Mouse (Mus musculus) cerebellum, adult 11-12 months (tissue): Measurements from ENCODE around the gene Catsperd.
"Not testable (repeated sequence)": the region's sequence is repeated elsewhere in the genome, so short reads cannot be mapped to it uniquely, and the experiment has no call there.

Experiments
- DNase-seq: peaks from one replicate; pipeline ENCODE4 v3.0.0; 2022

Gene Catsperd

DNA sequence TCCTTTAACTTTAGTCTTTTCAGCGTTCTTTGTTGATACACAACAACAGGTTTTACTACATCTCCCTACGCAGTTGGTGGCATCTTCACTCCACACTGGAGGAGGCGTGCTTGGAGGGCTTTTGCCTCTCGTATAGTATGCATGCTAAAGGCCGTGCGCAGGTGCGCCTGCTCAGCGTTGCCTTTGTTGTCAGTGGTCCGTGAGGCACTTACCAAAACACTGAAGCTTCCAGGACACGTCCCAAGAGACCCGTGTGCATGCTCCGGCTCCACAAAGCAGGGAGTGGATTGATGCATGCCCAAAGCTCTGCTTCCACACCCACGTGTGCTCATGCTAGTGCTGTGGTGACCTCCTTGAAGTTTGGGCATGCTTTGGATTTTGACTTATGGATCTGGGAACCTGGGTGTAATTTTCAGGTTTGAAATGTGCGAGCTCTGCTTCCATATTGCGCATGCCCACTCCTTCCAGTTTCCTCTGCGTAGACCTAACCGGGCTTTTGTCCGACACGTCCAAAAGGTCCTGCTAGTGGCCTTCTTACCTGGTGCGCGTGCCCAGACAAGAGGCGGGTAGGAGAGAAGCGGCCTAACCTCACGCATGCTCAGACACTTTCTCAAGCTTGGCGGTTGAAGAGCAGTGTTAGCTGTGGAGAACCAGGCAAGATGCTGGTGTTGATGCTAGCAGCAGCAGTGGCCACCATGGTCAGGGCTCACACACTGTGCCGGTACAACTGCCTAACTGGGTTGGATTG is at the start of gene Catsperd:
Catsperd (plus strand) TSS at position 614 of the 748 bp plus-strand sequence.
- peak; percentile 72 for DNase-seq

DNA sequence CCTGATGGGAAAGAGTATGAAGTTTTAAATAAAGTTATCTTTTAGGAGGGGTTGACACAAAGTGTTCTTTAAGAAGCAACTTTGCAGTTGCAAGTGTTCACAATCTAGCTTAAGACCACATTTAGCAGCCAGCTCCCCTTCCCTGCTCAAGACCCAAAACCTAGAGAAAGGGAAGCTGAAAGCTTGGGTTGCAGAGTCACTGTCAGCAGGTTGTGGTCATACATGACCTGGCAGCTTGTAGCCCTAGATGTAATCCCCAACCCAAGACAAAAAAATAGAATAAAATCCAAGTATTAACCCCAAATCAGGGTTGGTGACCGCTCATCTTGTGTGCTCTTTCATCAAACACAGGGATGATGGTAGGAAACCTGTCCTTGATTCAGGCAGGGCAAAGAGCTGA is 44.9 kb upstream of the Catsperd start:
- DNase-seq = no peak

GRCm38 (mm10) chr17:56583611-56584256 is 44.2 kb upstream of the Catsperd start:
- peak; percentile 80 for DNase-seq

- DNase-seq = peak; percentile 100
Observed at GRCm38 (mm10) chr17:56584257-56585130, 43.4 kb upstream of the Catsperd start, which contains the start of the genes Safb2 and Safb. TSS of gene Safb2 (minus strand) at chr17:56584585. TSS of gene Safb (plus strand) at chr17:56584825.

DNA sequence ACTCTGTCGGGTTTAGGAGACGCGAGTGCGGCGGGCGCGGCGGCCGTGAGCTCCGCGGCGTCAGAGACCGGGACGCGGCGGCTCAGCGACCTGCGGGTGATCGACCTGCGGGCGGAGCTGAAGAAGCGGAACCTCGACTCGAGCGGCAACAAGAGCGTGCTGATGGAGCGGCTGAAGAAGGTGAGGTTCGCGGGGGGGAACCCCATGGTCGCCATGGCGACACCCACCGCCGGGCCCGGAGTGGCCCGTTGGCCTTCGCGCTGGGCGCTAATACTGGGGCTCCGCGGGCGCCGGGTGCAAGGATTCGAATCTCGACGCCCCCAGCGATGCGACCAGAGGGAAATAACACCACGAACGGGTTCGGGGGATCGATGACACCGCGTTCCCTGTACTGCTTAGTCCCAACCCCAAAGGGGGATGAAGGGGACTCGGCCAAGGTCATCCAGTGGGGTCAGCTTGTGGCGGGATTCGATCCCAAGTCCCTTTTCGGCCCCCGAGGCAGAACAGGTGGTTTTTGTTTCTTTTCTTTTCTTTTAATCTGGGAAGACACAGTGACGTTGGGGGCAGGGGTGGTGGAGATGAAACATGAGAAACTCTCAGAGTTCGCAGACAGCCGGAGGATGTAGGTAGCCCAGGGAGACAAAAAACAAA is 42.6 kb upstream of the Catsperd start:
- no peak for DNase-seq

- no peak for DNase-seq
Observed at GRCm38 (mm10) chr17:56587773-56588172, 40.2 kb upstream of the Catsperd start.

GRCm38 (mm10) chr17:56588921-56589320 is 39.0 kb upstream of the Catsperd start:
- no peak for DNase-seq

GRCm38 (mm10) chr17:56592553-56592952 is 35.4 kb upstream of the Catsperd start:
- DNase-seq = no peak

DNA sequence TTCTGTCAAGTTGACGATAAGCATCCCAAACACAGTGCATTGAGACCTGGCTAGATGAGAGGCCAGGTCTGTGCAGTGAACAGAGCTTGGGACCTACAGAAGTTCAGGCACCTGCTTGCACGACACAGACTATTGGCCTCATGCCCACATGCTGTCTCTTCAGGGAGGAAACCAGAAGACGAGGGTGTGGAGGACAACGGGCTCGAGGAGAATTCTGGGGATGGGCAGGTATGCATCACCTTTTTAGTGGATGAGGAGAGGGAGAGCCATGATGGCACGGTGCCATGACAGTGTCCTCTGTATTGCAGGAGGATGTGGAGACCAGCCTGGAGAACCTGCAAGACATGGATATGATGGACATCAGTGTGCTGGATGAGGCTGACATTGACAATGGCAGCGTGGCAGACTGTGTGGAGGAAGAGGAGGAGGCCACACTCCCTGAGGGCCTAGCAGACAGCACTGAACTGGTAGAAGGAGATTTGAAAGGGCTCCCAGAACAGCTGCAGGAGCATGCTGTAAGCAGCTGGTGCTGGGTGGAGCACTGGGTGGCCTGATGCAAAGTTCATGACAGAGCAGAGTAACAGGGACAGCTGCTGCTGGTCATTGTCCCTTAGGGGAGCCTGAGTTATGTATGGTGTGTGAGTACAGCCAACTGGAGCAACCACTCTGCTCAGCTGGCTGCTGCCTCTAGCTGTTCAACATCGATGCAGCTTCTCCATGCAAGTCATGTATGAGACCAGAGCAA is 34.2 kb upstream of the Catsperd start:
- peak; percentile 43 for DNase-seq

- peak; percentile 57 for DNase-seq
Observed at GRCm38 (mm10) chr17:56603186-56604069, 24.5 kb upstream of the Catsperd start.

GRCm38 (mm10) chr17:56604070-56604380 is 23.9 kb upstream of the Catsperd start:
- DNase-seq = no peak

GRCm38 (mm10) chr17:56604422-56604821 is 23.5 kb upstream of the Catsperd start:
- no peak for DNase-seq

DNA sequence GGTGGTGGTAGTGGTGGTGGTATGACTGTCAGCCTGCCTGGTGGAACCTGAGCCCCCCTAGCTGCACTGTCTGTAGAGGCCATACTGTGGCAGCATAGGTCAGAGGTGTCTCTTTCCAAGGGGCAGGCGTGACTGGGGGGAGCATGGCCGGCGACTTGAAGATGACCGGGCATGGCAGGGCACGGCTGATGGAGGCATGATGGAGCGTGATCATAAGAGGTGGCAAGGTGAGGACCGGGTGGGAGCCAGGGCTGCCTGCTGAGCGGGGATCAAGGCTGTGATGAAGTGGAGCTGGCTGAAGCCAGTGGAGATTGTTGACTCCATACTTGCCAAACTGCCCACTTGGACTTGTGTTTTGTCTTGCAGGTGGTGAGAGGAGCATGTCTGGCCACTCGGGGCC is 22.5 kb upstream of the Catsperd start:
- no peak for DNase-seq

GRCm38 (mm10) chr17:56607521-56608062 is 20.4 kb upstream of the Catsperd start:
- DNase-seq = peak; percentile 51

DNA sequence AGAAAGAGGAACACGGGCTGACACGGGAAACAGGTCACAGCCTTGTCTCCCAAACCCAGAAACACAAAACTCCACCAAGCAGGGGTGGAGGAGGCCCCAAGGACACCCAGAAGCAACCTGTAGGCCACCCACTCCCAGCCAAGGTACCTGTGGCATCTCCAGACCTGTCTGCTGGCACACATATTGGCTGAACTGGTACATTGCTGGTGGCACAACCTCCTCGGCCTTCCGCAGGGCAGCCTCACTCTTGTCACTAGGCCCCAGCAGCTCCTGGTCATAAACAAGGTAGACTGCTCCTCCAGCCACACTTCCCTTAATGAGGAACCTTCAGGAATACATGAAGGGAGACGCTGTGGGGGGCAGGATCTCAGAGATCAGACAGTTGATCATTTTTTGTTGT is 19.2 kb upstream of the Catsperd start:
- peak; percentile 71 for DNase-seq

DNA sequence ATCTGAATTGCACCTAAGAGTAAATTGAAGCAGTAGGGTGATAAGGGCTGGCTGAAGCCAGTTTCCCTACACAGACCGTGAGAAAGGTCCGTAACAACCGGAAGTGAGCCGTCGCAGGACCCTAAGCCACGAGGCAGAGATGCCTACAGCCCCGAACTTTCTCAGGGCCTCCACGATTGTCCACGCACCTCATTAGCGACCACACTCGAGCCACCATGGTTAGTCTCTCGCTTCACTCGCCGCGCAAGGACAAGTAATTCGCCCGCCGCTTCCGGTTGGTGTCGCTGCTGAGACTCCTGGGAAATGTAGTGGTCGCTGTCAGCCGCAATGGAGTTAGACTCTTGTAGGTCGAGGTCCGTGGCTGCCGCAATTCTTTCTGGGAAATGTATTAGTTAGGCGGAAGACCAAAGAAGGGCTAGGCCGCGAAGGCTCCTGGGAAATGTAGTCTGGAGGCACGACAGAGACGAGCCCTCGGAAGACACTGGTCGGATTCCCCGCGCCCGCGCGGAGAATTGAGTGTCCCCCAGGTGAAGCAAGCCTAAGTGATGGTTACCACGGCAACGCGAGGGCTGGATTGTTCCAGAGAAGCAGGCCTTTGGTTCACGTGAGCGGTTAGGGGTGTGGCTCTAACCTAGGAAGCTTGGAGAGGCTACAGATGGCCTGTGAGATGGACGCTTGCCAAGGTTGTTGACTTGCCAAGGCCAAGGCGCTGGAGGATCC is 18.3 kb upstream of the Catsperd start, which contains the start of gene 2410015M20Rik:
2410015M20Rik (minus strand) TSS at position 320 of the 720 bp plus-strand sequence.
- peak; percentile 98 for DNase-seq

DNA sequence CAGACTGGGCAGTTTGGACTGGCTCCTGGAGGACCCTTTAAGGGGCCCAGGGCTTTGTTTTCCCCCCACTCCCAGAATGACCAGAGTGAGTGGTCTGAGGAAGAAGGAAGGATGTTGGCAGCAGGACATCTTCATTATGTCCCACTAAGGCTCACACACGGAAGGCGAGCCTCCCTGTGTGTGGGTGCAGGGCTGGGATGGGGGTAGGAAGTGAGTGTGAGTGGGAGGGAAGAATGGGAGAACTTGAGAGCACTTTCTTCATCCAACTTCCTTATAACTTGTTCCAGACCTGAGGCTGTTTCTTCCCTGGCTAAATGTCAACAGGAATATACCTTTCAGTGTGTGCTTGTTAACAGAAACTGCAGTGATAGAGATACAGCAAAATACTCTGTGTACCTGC is 16.6 kb upstream of the Catsperd start:
- no peak for DNase-seq

DNA sequence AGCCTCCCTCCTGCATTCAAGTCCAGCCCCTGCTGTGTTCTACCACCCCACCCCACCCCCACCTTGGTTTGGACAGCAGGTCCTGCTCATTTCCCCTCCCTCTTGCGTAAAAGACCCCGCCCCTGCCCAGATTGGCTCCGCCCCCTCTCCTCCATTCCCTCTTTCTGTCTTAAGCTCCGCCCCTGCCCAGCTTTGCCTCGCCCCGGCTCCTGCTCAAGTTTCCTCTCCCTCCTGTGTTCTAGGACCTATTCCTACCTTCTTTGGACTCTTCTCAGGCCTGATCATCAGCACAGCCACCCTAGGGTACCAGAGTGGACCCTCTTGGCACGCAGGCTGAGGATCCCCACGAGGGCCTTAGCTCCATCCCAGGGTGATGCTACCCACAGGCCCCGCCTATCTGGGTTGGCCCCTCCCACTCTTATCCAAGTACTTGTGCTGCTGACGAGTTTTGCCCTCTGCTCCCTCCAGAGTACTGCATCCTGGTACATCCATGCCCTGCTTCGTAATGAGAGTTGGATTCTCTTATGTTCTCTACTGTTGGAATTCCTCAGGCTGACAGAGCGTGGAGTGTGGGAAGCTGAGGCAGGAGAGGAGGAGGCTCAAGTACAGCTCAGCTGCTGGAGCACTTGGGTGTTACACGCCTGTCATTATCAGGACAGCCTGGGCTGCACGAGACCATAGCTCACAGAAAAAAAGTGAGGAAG is 15.9 kb upstream of the Catsperd start:
- DNase-seq = peak; percentile 72

DNA sequence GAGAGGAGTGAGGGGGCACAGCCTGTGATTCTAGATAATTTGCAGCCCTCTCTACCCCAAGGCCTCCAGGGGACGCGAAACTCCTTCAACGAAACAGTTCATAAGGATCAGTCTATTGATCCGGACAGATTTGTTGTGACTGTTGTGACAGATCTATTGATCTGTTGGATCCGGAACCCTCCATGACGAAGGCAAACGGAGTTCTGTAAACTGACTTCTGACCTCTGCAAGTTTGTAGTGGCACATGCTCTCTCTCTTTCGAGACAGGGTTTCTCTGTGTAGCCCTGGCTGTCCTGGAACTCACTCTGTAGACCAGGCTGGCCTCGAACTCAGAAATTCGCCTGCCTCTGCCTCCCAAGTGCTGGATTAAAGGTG is 15.4 kb upstream of the Catsperd start:
- not testable (repeated sequence) for DNase-seq
